Mouse (Mus musculus) neural tube, embryonic 11.5 days (tissue): ENCODE measurements around the gene Nfkbie. TPM values are rescaled to one million over a fixed set of nuclear protein-coding genes. Genes with fewer than 3 reads are reported as not detected.
A peak's percentile ranks its signal among the peaks of the same experiment; 100 is the strongest.

Experiments
- ATAC-seq: fragments of 200-750 bp; cut with Nextera tagmentation; 2 replicates; pipeline ENCODE4 v1.8.0; 2017; ENCODE audit warnings: moderate number of reproducible peaks, mild to moderate bottlenecking, moderate TSS enrichment, moderate library complexity; ENCODE audit not compliant: insufficient read depth, low FRiP score, low TSS enrichment
- DNase-seq: peaks from one replicate; pipeline ENCODE4 v3.0.0-alpha.2; 2015; ENCODE audit warnings: low spot score
- H3K27ac ChIP-seq: fragments of 300-500 bp; sonication (generic); 2 replicates; pipeline ENCODE4 v1.5.1; 2014; ENCODE audit warnings: low read depth, mild to moderate bottlenecking, low read length
- H3K27me3 ChIP-seq: fragments of 300-500 bp; sonication (generic); 2 replicates; pipeline ENCODE4 v1.6.1; 2014; ENCODE audit warnings: mild to moderate bottlenecking, low read length, mixed read lengths; ENCODE audit not compliant: control insufficient read depth, insufficient read depth
- H3K36me3 ChIP-seq: fragments of 300-500 bp; sonication (generic); 2 replicates; pipeline ENCODE4 v1.6.1; 2014; ENCODE audit warnings: mild to moderate bottlenecking, low read length, moderate library complexity, mixed read lengths; ENCODE audit not compliant: control insufficient read depth, insufficient read depth
- H3K4me1 ChIP-seq: fragments of 300-500 bp; sonication (generic); 2 replicates; pipeline ENCODE4 v1.6.1; 2014; ENCODE audit warnings: low read length, mixed read lengths; ENCODE audit not compliant: control insufficient read depth, insufficient read depth
- H3K4me2 ChIP-seq: fragments of 300-500 bp; sonication (generic); 2 replicates; pipeline ENCODE4 v1.6.1; 2014; ENCODE audit warnings: low read depth, mild to moderate bottlenecking, moderate library complexity
- H3K4me3 ChIP-seq: fragments of 300-500 bp; sonication (generic); 2 replicates; pipeline ENCODE4 v1.5.1; 2014; ENCODE audit warnings: low read depth, low read length
- H3K9ac ChIP-seq: fragments of 300-500 bp; sonication (generic); 2 replicates; pipeline ENCODE4 v1.6.1; 2014; ENCODE audit warnings: mild to moderate bottlenecking, low read length
- H3K9me3 ChIP-seq: fragments of 300-500 bp; sonication (generic); 2 replicates; pipeline ENCODE4 v1.6.1; 2016; ENCODE audit warnings: low read length; ENCODE audit not compliant: control insufficient read depth
- WGBS: fragments of 180-500 bp; shearing (Covaris S2); extraction: QIAGEN DNeasy Blood & Tissue Kit; methylation state at CpG from one replicate; pipeline ENCODE4 v1.1.7; 2014; 5-methylcytosine and 5-hydroxymethylcytosine counted together
- polyA plus RNA-seq: library from polyadenylated mRNA; unstranded; fragments of >200 nt; fragmentation: Nextera tagmentation; extraction: Ambion mirVana; gene quantifications from 2 replicates; pipeline ENCODE4 v1.2.1, GENCODE M21; 2014

The Nfkbie gene
- polyA plus RNA-seq, 1 experiment from 2014 or later = 6.9 TPM

- DNase-seq (no peak), ATAC-seq (no peak)
- no peaks in the 10 kb centered on the region for H3K27me3 ChIP-seq
- no peak overlapping the region for H3K27ac ChIP-seq
- no peaks in the 10 kb centered on the region for H3K36me3 ChIP-seq
- 82% methylated on average over 4 of the region's 4 CpGs for WGBS
- no peak overlapping the region for H3K4me2 ChIP-seq
- no peaks in the 10 kb centered on the region for H3K9me3 ChIP-seq
- H3K4me1 ChIP-seq = peaks cover 9% of the 10 kb centered on the region
- no peak overlapping the region for H3K9ac ChIP-seq
- H3K4me3 ChIP-seq = no peak overlapping the region
These were observed 24.1 kb downstream of the Nfkbie start for GRCm38 (mm10) chr17:45579554-45579953.

GRCm38 (mm10) chr17:45580958-45581477 lies 25.5 kb downstream of the Nfkbie start:
- H3K4me1 ChIP-seq = peaks cover 8% of the 10 kb centered on the region; the same call in 1 of the 2 replicates
- no peak for DNase-seq
- no peaks in the 10 kb centered on the region for H3K36me3 ChIP-seq
- H3K9me3 ChIP-seq = no peaks in the 10 kb centered on the region
- no peak overlapping the region for H3K4me2 ChIP-seq
- no peak overlapping the region for H3K27ac ChIP-seq
- no peak overlapping the region for H3K4me3 ChIP-seq
- H3K9ac ChIP-seq = no peak overlapping the region
- WGBS = 43% methylated on average over 12 of the region's 12 CpGs
- no peak for ATAC-seq
- H3K27me3 ChIP-seq = no peaks in the 10 kb centered on the region

GRCm38 (mm10) chr17:45581567-45581983 lies 26.1 kb downstream of the Nfkbie start:
- DNase-seq (peak; percentile 74), ATAC-seq (no peak)
- Histone ChIP-seq H3K27me3 (no peaks in the 10 kb centered on the region), H3K36me3 (no peaks in the 10 kb centered on the region), H3K4me2 (no peak overlapping the region), H3K4me3 (no peak overlapping the region), H3K9me3 (no peaks in the 10 kb centered on the region), H3K4me1 (peaks cover 8% of the 10 kb centered on the region; the same call in 1 of the 2 replicates), H3K27ac (no peak overlapping the region), H3K9ac (no peak overlapping the region)
- 23% methylated on average over 2 of the region's 2 CpGs for WGBS

GRCm38 (mm10) chr17:45582188-45582587 lies 26.7 kb downstream of the Nfkbie start:
- Histone ChIP-seq H3K4me1 (peaks cover 8% of the 10 kb centered on the region; the same call in 1 of the 2 replicates), H3K4me3 (no peak overlapping the region), H3K9ac (no peak overlapping the region), H3K27me3 (no peaks in the 10 kb centered on the region), H3K36me3 (no peaks in the 10 kb centered on the region), H3K9me3 (no peaks in the 10 kb centered on the region), H3K27ac (no peak overlapping the region), H3K4me2 (no peak overlapping the region)
- no peak for ATAC-seq
- DNase-seq = no peak
- 92% methylated on average over 6 of the region's 6 CpGs for WGBS

GRCm38 (mm10) chr17:45582715-45583355 lies 27.3 kb downstream of the Nfkbie start:
- Histone ChIP-seq H3K9ac (no peak overlapping the region), H3K27ac (no peak overlapping the region), H3K36me3 (no peaks in the 10 kb centered on the region), H3K9me3 (no peaks in the 10 kb centered on the region), H3K4me3 (no peak overlapping the region), H3K27me3 (no peaks in the 10 kb centered on the region), H3K4me1 (peaks cover 8% of the 10 kb centered on the region; the same call in 1 of the 2 replicates), H3K4me2 (no peak overlapping the region)
- ATAC-seq (no peak), DNase-seq (no peak)
- WGBS = 75% methylated on average over 6 of the region's 6 CpGs

- H3K4me2 ChIP-seq = no peak overlapping the region
- H3K36me3 ChIP-seq = no peaks in the 10 kb centered on the region
- 43% methylated on average over 12 of the region's 12 CpGs for WGBS
- H3K9ac ChIP-seq = no peak overlapping the region
- H3K4me1 ChIP-seq = peaks cover 8% of the 10 kb centered on the region; the same call in 1 of the 2 replicates
- H3K27me3 ChIP-seq = no peaks in the 10 kb centered on the region
- 0 out of 2 replicates have a peak overlapping the region, but pooled peaks have one; percentile 34 for H3K27ac ChIP-seq
- no peak overlapping the region for H3K4me3 ChIP-seq
- DNase-seq = no peak
- peak; percentile 14; the same call in 1 of the 2 replicates for ATAC-seq
- H3K9me3 ChIP-seq = no peaks in the 10 kb centered on the region
These were observed 28.8 kb downstream of the Nfkbie start for GRCm38 (mm10) chr17:45584096-45584896.

GRCm38 (mm10) chr17:45584939-45585678 lies 29.6 kb downstream of the Nfkbie start:
- no peak overlapping the region for H3K4me3 ChIP-seq
- no peaks in the 10 kb centered on the region for H3K27me3 ChIP-seq
- no peaks in the 10 kb centered on the region for H3K9me3 ChIP-seq
- H3K4me1 ChIP-seq = peaks cover 8% of the 10 kb centered on the region; the same call in 1 of the 2 replicates
- no peak overlapping the region for H3K4me2 ChIP-seq
- H3K27ac ChIP-seq = peak overlapping the region; percentile 34; the same call in 1 of the 2 replicates
- 33% methylated on average over 14 of the region's 14 CpGs for WGBS
- no peak overlapping the region for H3K9ac ChIP-seq
- DNase-seq (peak; percentile 81), ATAC-seq (peak; percentile 55)
- H3K36me3 ChIP-seq = no peaks in the 10 kb centered on the region

- ATAC-seq (no peak), DNase-seq (no peak)
- no peaks in the 10 kb centered on the region for H3K27me3 ChIP-seq
- peaks cover 8% of the 10 kb centered on the region; the same call in 1 of the 2 replicates for H3K4me1 ChIP-seq
- H3K9me3 ChIP-seq = no peaks in the 10 kb centered on the region
- no peak overlapping the region for H3K4me2 ChIP-seq
- H3K9ac ChIP-seq = no peak overlapping the region
- no peak overlapping the region for H3K4me3 ChIP-seq
- H3K36me3 ChIP-seq = no peaks in the 10 kb centered on the region
- H3K27ac ChIP-seq = peak overlapping the region; percentile 34; the same call in 1 of the 2 replicates
- 76% methylated on average over 23 of the region's 23 CpGs for WGBS
These were observed 30.4 kb downstream of the Nfkbie start for GRCm38 (mm10) chr17:45585725-45586448.
